Mouse (Mus musculus): Measurements from ENCODE around the gene Rtl1. TPM values are rescaled to one million over a fixed set of nuclear protein-coding genes. Genes with fewer than 3 reads are reported as not detected.

The Rtl1 gene
- polyA plus RNA-seq, 1 experiment from 2014 or later = 0.74 TPM

GRCm38 (mm10) chr12:109607953-109608352 lies 7.8 kb upstream of the Rtl1 start:
- H3K27me3 ChIP-seq (ENCODE audit: low read depth, poor library complexity, severe bottlenecking) = 0 out of 2 replicates have a peak, but pooled peaks cover 5% of the 10 kb centered on the region
- DNase-seq (ENCODE audit: low spot score) = peak; percentile 29
- peaks cover 56% of the 10 kb centered on the region for H3K4me1 ChIP-seq
- 50% methylated on average over 9 of the region's 9 CpGs for WGBS
- peaks cover 14% of the 10 kb centered on the region for H3K9me3 ChIP-seq (replicated peaks)
- H3K36me3 ChIP-seq = peaks cover 96% of the 10 kb centered on the region
- H3K27ac ChIP-seq = peak overlapping the region; percentile 66
- H3K4me3 ChIP-seq = no peak overlapping the region

- WGBS = 58% methylated on average over 9 of the region's 9 CpGs
- Histone ChIP-seq H3K9me3 (replicated peaks) (peaks cover 14% of the 10 kb centered on the region), H3K36me3 (peaks cover 96% of the 10 kb centered on the region), H3K4me3 (no peak overlapping the region), H3K4me1 (peaks cover 51% of the 10 kb centered on the region), H3K27me3 (ENCODE audit: low read depth, poor library complexity, severe bottlenecking) (0 out of 2 replicates have a peak, but pooled peaks cover 5% of the 10 kb centered on the region), H3K27ac (0 out of 2 replicates have a peak overlapping the region, but pooled peaks have one; percentile 14)
- peak; percentile 31 for DNase-seq (ENCODE audit: low spot score)
Measured at GRCm38 (mm10) chr12:109607191-109607590, 7.1 kb upstream of the Rtl1 start.

- H3K36me3 ChIP-seq = peaks cover 96% of the 10 kb centered on the region
- H3K4me3 ChIP-seq = no peak overlapping the region
- H3K9me3 ChIP-seq (replicated peaks) = peaks cover 6% of the 10 kb centered on the region
- WGBS = 76% methylated on average over 16 of the region's 16 CpGs
- H3K27ac ChIP-seq = no peak overlapping the region; the same call in 1 of the 2 replicates
- H3K27me3 ChIP-seq (ENCODE audit: low read depth, poor library complexity, severe bottlenecking) = no peaks in the 10 kb centered on the region
- peaks cover 51% of the 10 kb centered on the region for H3K4me1 ChIP-seq
- DNase-seq (ENCODE audit: low spot score) = no peak
Measured at GRCm38 (mm10) chr12:109604982-109605721, 5.0 kb upstream of the Rtl1 start.

- no peak overlapping the region for H3K4me3 ChIP-seq
- no peaks in the 10 kb centered on the region for H3K9me3 ChIP-seq (replicated peaks)
- 54% methylated on average over 12 of the region's 12 CpGs for WGBS
- no peak for DNase-seq (ENCODE audit: low spot score)
- no peak overlapping the region for H3K27ac ChIP-seq
- peaks cover 62% of the 10 kb centered on the region for H3K36me3 ChIP-seq
- no peaks in the 10 kb centered on the region for H3K27me3 ChIP-seq (ENCODE audit: low read depth, poor library complexity, severe bottlenecking)
- peaks cover 46% of the 10 kb centered on the region for H3K4me1 ChIP-seq
Measured at GRCm38 (mm10) chr12:109598551-109599250, 1.4 kb downstream of the Rtl1 start.

GRCm38 (mm10) chr12:109596726-109597125 lies 3.4 kb downstream of the Rtl1 start:
- Histone ChIP-seq H3K9me3 (replicated peaks) (0 out of 2 replicates have a peak, but pooled peaks cover 3% of the 10 kb centered on the region), H3K4me1 (peaks cover 46% of the 10 kb centered on the region), H3K4me3 (no peak overlapping the region), H3K27ac (peak overlapping the region; percentile 84; the same call in 1 of the 2 replicates), H3K36me3 (peaks cover 62% of the 10 kb centered on the region), H3K27me3 (ENCODE audit: low read depth, poor library complexity, severe bottlenecking) (no peaks in the 10 kb centered on the region)
- WGBS = 70% methylated on average over 3 of the region's 3 CpGs
- no peak for DNase-seq (ENCODE audit: low spot score)

GRCm38 (mm10) chr12:109596232-109596631 lies 3.9 kb downstream of the Rtl1 start:
- H3K9me3 ChIP-seq (replicated peaks) = 0 out of 2 replicates have a peak, but pooled peaks cover 3% of the 10 kb centered on the region
- 34% methylated on average over 8 of the region's 8 CpGs for whole genome bisulfite sequencing
- DNase-seq (ENCODE audit: low spot score) = no peak
- H3K36me3 ChIP-seq = peaks cover 62% of the 10 kb centered on the region
- H3K4me3 ChIP-seq = no peak overlapping the region
- H3K4me1 ChIP-seq = peaks cover 46% of the 10 kb centered on the region
- no peaks in the 10 kb centered on the region for H3K27me3 ChIP-seq (ENCODE audit: low read depth, poor library complexity, severe bottlenecking)
- peak overlapping the region; percentile 84 for H3K27ac ChIP-seq

GRCm38 (mm10) chr12:109595753-109596152 lies 4.4 kb downstream of the Rtl1 start:
- Histone ChIP-seq H3K4me3 (peak overlapping the region; percentile 16; the same call in 1 of the 2 replicates), H3K27ac (peak overlapping the region; percentile 84), H3K36me3 (peaks cover 61% of the 10 kb centered on the region), H3K27me3 (ENCODE audit: low read depth, poor library complexity, severe bottlenecking) (no peaks in the 10 kb centered on the region), H3K4me1 (peaks cover 46% of the 10 kb centered on the region), H3K9me3 (replicated peaks) (0 out of 2 replicates have a peak, but pooled peaks cover 3% of the 10 kb centered on the region)
- WGBS = 43% methylated on average over 6 of the region's 6 CpGs
- peak; percentile 62 for DNase-seq (ENCODE audit: low spot score)

GRCm38 (mm10) chr12:109594961-109595360 lies 5.2 kb downstream of the Rtl1 start:
- 0 out of 2 replicates have a peak, but pooled peaks cover 3% of the 10 kb centered on the region for H3K9me3 ChIP-seq (replicated peaks)
- 91% methylated on average over 7 of the region's 7 CpGs for WGBS
- no peak for DNase-seq (ENCODE audit: low spot score)
- H3K27me3 ChIP-seq (ENCODE audit: low read depth, poor library complexity, severe bottlenecking) = no peaks in the 10 kb centered on the region
- no peak overlapping the region for H3K4me3 ChIP-seq
- H3K36me3 ChIP-seq = peaks cover 61% of the 10 kb centered on the region
- peak overlapping the region; percentile 84 for H3K27ac ChIP-seq
- H3K4me1 ChIP-seq = peaks cover 46% of the 10 kb centered on the region

GRCm38 (mm10) chr12:109582185-109582584 lies 17.9 kb downstream of the Rtl1 start:
- no peak overlapping the region for H3K27ac ChIP-seq
- no peak overlapping the region for H3K4me3 ChIP-seq
- 86% methylated on average over 5 of the region's 5 CpGs for WGBS
- H3K27me3 ChIP-seq (ENCODE audit: low read depth, poor library complexity, severe bottlenecking) = no peaks in the 10 kb centered on the region
- peaks cover 97% of the 10 kb centered on the region for H3K36me3 ChIP-seq
- DNase-seq (ENCODE audit: low spot score) = no peak
- H3K4me1 ChIP-seq = peaks cover 18% of the 10 kb centered on the region
- H3K9me3 ChIP-seq (replicated peaks) = no peaks in the 10 kb centered on the region

- Histone ChIP-seq H3K36me3 (peaks cover 100% of the 10 kb centered on the region), H3K9me3 (replicated peaks) (no peaks in the 10 kb centered on the region), H3K27ac (no peak overlapping the region), H3K4me3 (no peak overlapping the region), H3K4me1 (no peaks in the 10 kb centered on the region), H3K27me3 (ENCODE audit: low read depth, poor library complexity, severe bottlenecking) (no peaks in the 10 kb centered on the region)
- no peak for DNase-seq (ENCODE audit: low spot score)
- WGBS = 95% methylated on average over 4 of the region's 4 CpGs
Measured at GRCm38 (mm10) chr12:109572259-109572658, 27.9 kb downstream of the Rtl1 start.

GRCm38 (mm10) chr12:109560111-109560695 lies 39.9 kb downstream of the Rtl1 start:
- Histone ChIP-seq H3K27me3 (ENCODE audit: low read depth, poor library complexity, severe bottlenecking) (no peaks in the 10 kb centered on the region), H3K4me3 (no peak overlapping the region), H3K9me3 (replicated peaks) (no peaks in the 10 kb centered on the region), H3K36me3 (peaks cover 91% of the 10 kb centered on the region), H3K4me1 (peaks cover 48% of the 10 kb centered on the region), H3K27ac (peak overlapping the region; percentile 15; the same call in 1 of the 2 replicates)
- DNase-seq (ENCODE audit: low spot score) = no peak
- WGBS = 88% methylated on average over 10 of the region's 10 CpGs

GRCm38 (mm10) chr12:109558891-109559487 lies 41.1 kb downstream of the Rtl1 start:
- 89% methylated on average over 7 of the region's 7 CpGs for WGBS
- no peak for DNase-seq (ENCODE audit: low spot score)
- H3K27ac ChIP-seq = peak overlapping the region; percentile 42; the same call in 1 of the 2 replicates

More at GRCm38 (mm10) chr12:109558891-109559487, 41.1 kb downstream of the Rtl1 start:
- H3K27me3 ChIP-seq (ENCODE audit: low read depth, poor library complexity, severe bottlenecking) = no peaks in the 10 kb centered on the region
- H3K4me3 ChIP-seq = no peak overlapping the region
- peaks cover 91% of the 10 kb centered on the region for H3K36me3 ChIP-seq
- H3K9me3 ChIP-seq (replicated peaks) = no peaks in the 10 kb centered on the region
- H3K4me1 ChIP-seq = peaks cover 60% of the 10 kb centered on the region

Data from limb, embryonic 10.5 days (tissue).